Mouse (Mus musculus): Measurements from ENCODE around the gene Chmp1a.
"Not testable (repeated sequence)": the region's sequence is repeated elsewhere in the genome, so short reads cannot be mapped to it uniquely, and the experiment has no call there.

Chmp1a gene

GRCm38 (mm10) chr8:123212321-123213117 lies at the start of gene Chmp1a, which contains the start of gene Spata33:
Gene Chmp1a, minus strand, starts transcription at chr8:123212763.
Gene Spata33, plus strand, starts transcription at chr8:123212832.
- DNase-seq = peak; percentile 98

GRCm38 (mm10) chr8:123257593-123257992 lies 45.0 kb upstream of the Chmp1a start:
- DNase-seq = not testable (repeated sequence)

GRCm38 (mm10) chr8:123257114-123257513 lies 44.6 kb upstream of the Chmp1a start:
- DNase-seq = no peak

- no peak for DNase-seq
Observed at GRCm38 (mm10) chr8:123255170-123255569, 42.6 kb upstream of the Chmp1a start.

GRCm38 (mm10) chr8:123254099-123254885 lies 41.7 kb upstream of the Chmp1a start, which contains the start of the genes Zfp276 and Vps9d1:
Gene Zfp276, plus strand, starts transcription at chr8:123254195.
Gene Vps9d1, minus strand, starts transcription at chr8:123254348.
- DNase-seq = peak; percentile 69

- DNase-seq = no peak
Observed at GRCm38 (mm10) chr8:123253451-123254098, 41.0 kb upstream of the Chmp1a start.

GRCm38 (mm10) chr8:123252925-123253324 lies 40.4 kb upstream of the Chmp1a start:
- no peak for DNase-seq

GRCm38 (mm10) chr8:123250940-123251339 lies 38.4 kb upstream of the Chmp1a start:
- no peak for DNase-seq

- no peak for DNase-seq
Observed at GRCm38 (mm10) chr8:123248596-123248995, 36.0 kb upstream of the Chmp1a start.

GRCm38 (mm10) chr8:123247748-123248147 lies 35.2 kb upstream of the Chmp1a start:
- DNase-seq = no peak

- no peak for DNase-seq
Observed at GRCm38 (mm10) chr8:123245543-123245942, 33.0 kb upstream of the Chmp1a start.

GRCm38 (mm10) chr8:123244382-123244781 lies 31.8 kb upstream of the Chmp1a start:
- peak; percentile 76 for DNase-seq

GRCm38 (mm10) chr8:123243053-123243452 lies 30.5 kb upstream of the Chmp1a start:
- no peak for DNase-seq

- no peak for DNase-seq
Observed at GRCm38 (mm10) chr8:123242107-123242923, 29.8 kb upstream of the Chmp1a start.

GRCm38 (mm10) chr8:123239398-123239797 lies 26.8 kb upstream of the Chmp1a start:
- DNase-seq = no peak

GRCm38 (mm10) chr8:123235520-123236497 lies 23.2 kb upstream of the Chmp1a start, which contains the start of gene Spata2l:
Gene Spata2l, minus strand, starts transcription at chr8:123236233.
- DNase-seq = peak; percentile 96

- DNase-seq = no peak
Observed at GRCm38 (mm10) chr8:123234918-123235519, 22.5 kb upstream of the Chmp1a start.

GRCm38 (mm10) chr8:123233760-123234159 lies 21.2 kb upstream of the Chmp1a start:
- DNase-seq = no peak

GRCm38 (mm10) chr8:123233300-123233699 lies 20.7 kb upstream of the Chmp1a start:
- DNase-seq = no peak

- DNase-seq = no peak
Observed at GRCm38 (mm10) chr8:123232553-123232952, 20.0 kb upstream of the Chmp1a start.
